Mouse (Mus musculus) stomach, postnatal 0 days (tissue): ENCODE results near the gene Cops7a.
A peak's percentile ranks its signal among the peaks of the same experiment; 100 is the strongest.

Source experiments
- CTCF ChIP-seq: IDR thresholded peaks from 2 replicates; pipeline ENCODE4 v1.5.1; 2016; ENCODE audit warnings: antibody characterized with exemption, low read depth, mild to moderate bottlenecking, moderate library complexity
- EP300 ChIP-seq: optimal IDR thresholded peaks from 2 replicates; pipeline ENCODE3; 2016; ENCODE audit warnings: antibody characterized with exemption

- TF ChIP-seq CTCF (peak; percentile 61), EP300 (no peak)
These were observed 1.3 kb upstream of the Cops7a start for GRCm38 (mm10) chr6:124966466-124967118.
